Mouse (Mus musculus) cerebellum, postnatal 36 days (tissue): Measurements from ENCODE around the gene Stk26.

ENCODE experiments used
- DNase-seq, 2 experiments: peaks; one replicate each; pipeline ENCODE4 v3.0.0; 2021 to 2022; ENCODE audit warnings: mixed read lengths in 2 of 2

Stk26 gene

DNA sequence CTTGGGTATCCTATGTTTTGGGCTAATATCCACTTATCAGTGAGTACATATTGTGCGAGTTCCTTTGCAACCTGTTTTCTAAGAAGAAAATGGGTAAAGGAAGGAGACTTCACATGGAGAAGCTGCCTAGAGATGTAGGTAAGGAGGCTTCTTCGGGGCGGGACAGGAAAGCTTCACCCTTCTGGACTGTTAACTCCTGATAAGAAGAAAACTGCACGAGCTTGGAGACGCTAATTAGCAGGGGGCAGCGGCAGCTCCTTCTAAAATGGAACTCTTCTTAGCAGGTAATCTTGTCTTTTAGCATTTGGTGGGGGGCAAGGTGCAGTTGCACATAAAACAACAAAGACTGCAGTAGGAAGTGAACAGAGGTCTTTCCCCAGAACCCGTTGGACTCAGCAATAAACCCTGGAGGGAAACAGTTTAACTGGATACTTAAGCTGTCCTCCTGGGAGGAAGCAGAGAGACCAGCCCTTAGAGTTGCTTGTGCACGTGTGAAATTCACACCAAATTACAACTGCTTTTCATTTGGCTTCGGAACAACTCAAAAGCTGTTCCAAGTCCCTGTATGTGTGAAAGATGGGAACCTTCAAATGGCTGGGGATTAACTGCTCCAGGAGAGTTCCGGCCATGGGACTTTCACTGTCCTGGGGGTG, 86.2 kb downstream of the Stk26 start:
- DNase-seq = no peak

- DNase-seq = no peak
Measured at GRCm38 (mm10) chrX:50930309-50930708, 89.5 kb downstream of the Stk26 start.

GRCm38 (mm10) chrX:50937117-50937516, 96.3 kb downstream of the Stk26 start:
- DNase-seq = no peak

GRCm38 (mm10) chrX:50942610-50943009, 101.8 kb downstream of the Stk26 start, which contains the start of gene Frmd7:
Frmd7 (minus strand) TSS chrX:50942710.
- DNase-seq = no peak
